Mouse (Mus musculus) liver, embryonic 15.5 days (tissue): ENCODE results near the gene Arhgef17. TPM values are rescaled to one million over a fixed set of nuclear protein-coding genes. Genes with fewer than 3 reads are reported as not detected.
A peak's percentile ranks its signal among the peaks of the same experiment; 100 is the strongest.
"Not testable (repeated sequence)": the region's sequence is repeated elsewhere in the genome, so short reads cannot be mapped to it uniquely, and the experiment has no call there.

Experiments
- ATAC-seq: fragments of 200-750 bp; cut with Nextera tagmentation; 2 replicates; pipeline ENCODE4 v1.8.0; 2017; ENCODE audit warnings: moderate number of reproducible peaks, mild to moderate bottlenecking, moderate library complexity; ENCODE audit not compliant: insufficient read depth
- H3K27ac ChIP-seq: fragments of 300-500 bp; sonication (generic); replicated peaks from 2 replicates; pipeline ENCODE4 v1.5.1; 2015; ENCODE audit warnings: mild to moderate bottlenecking, inconsistent platforms
- H3K27me3 ChIP-seq: fragments of 300-500 bp; sonication (generic); 2 replicates; pipeline ENCODE4 v1.6.1; 2015; ENCODE audit warnings: mild to moderate bottlenecking, inconsistent platforms
- H3K36me3 ChIP-seq: fragments of 300-500 bp; sonication (generic); replicated peaks from 2 replicates; pipeline ENCODE4 v1.6.1; 2015; ENCODE audit warnings: moderate library complexity, mild to moderate bottlenecking, inconsistent platforms
- H3K4me1 ChIP-seq: fragments of 300-500 bp; sonication (generic); replicated peaks from 2 replicates; pipeline ENCODE4 v1.6.1; 2015; ENCODE audit warnings: inconsistent platforms
- H3K4me2 ChIP-seq: fragments of 300-500 bp; sonication (generic); 2 replicates; pipeline ENCODE4 v1.6.1; 2015; ENCODE audit warnings: moderate library complexity, mild to moderate bottlenecking, inconsistent platforms
- H3K4me3 ChIP-seq: fragments of 300-500 bp; sonication (generic); replicated peaks from 2 replicates; pipeline ENCODE4 v1.5.1; 2015; ENCODE audit warnings: mild to moderate bottlenecking, inconsistent platforms
- H3K9ac ChIP-seq: fragments of 300-500 bp; sonication (generic); 2 replicates; pipeline ENCODE4 v1.6.1; 2015; ENCODE audit warnings: moderate library complexity, mild to moderate bottlenecking, inconsistent platforms
- H3K9me3 ChIP-seq: fragments of 300-500 bp; sonication (generic); replicated peaks from 2 replicates; pipeline ENCODE4 v1.6.1; 2016; ENCODE audit warnings: inconsistent platforms
- WGBS: fragments of 180-500 bp; shearing (Covaris S2); methylation state at CpG from one replicate; pipeline ENCODE4 v1.1.7; 2015; ENCODE audit warnings: mixed read lengths; ENCODE audit not compliant: insufficient replicate concordance; 5-methylcytosine and 5-hydroxymethylcytosine counted together
- polyA plus RNA-seq: library from polyadenylated mRNA; unstranded; fragments of >200 nt; fragmentation: Nextera tagmentation; extraction: Ambion mirVana; gene quantifications from 2 replicates; pipeline ENCODE4 v1.2.1, GENCODE M21; 2015

The Arhgef17 gene
- polyA plus RNA-seq, 1 experiment from 2014 or later = 0.76 TPM

GRCm38 (mm10) chr7:100855795-100856573, 75.9 kb downstream of the Arhgef17 start:
- H3K4me2 ChIP-seq = peak overlapping the region; percentile 41
- WGBS = 20% methylated on average over 5 of the region's 5 CpGs
- no peaks in the 10 kb centered on the region for H3K9me3 ChIP-seq
- H3K4me1 ChIP-seq = peaks cover 99% of the 10 kb centered on the region
- peaks cover 80% of the 10 kb centered on the region for H3K36me3 ChIP-seq
- ATAC-seq = peak; percentile 17; the same call in 1 of the 2 replicates
- H3K27ac ChIP-seq = peak overlapping the region; percentile 77
- no peaks in the 10 kb centered on the region for H3K27me3 ChIP-seq
- peak overlapping the region; percentile 17 for H3K4me3 ChIP-seq
- H3K9ac ChIP-seq = no peak overlapping the region

DNA sequence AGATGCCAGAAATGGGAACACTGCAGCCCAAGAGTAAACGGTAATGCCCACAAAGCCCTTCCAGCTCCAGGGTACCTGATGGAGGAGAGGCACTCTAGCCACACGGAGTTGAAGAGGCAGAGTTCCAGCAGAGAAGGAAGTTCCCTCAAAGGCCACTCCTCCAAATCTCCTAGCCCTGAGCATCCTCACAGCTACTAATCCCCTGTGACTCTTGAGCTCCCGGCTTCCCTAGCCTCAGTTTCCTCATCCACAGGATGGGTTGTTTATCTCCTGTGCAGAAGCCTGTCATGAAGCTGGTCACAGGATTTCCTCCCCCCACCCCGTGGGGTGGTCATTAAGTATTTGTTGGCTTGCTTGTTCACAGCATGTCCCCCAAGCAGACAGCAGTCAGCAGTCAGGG, 76.6 kb downstream of the Arhgef17 start:
- Histone ChIP-seq H3K9ac (no peak overlapping the region), H3K4me2 (peak overlapping the region; percentile 41), H3K9me3 (no peaks in the 10 kb centered on the region), H3K36me3 (peaks cover 82% of the 10 kb centered on the region), H3K4me1 (peaks cover 93% of the 10 kb centered on the region), H3K27ac (peak overlapping the region; percentile 77), H3K27me3 (no peaks in the 10 kb centered on the region), H3K4me3 (peak overlapping the region; percentile 17)
- WGBS = 19% methylated on average over 4 of the region's 4 CpGs
- no peak for ATAC-seq

GRCm38 (mm10) chr7:100854861-100855260, 77.0 kb downstream of the Arhgef17 start:
- Histone ChIP-seq H3K4me1 (peaks cover 91% of the 10 kb centered on the region), H3K36me3 (peaks cover 82% of the 10 kb centered on the region), H3K4me2 (peak overlapping the region; percentile 41), H3K27ac (peak overlapping the region; percentile 77), H3K9ac (peak overlapping the region; percentile 26; the same call in 1 of the 2 replicates), H3K4me3 (peak overlapping the region; percentile 17), H3K27me3 (no peaks in the 10 kb centered on the region), H3K9me3 (no peaks in the 10 kb centered on the region)
- 48% methylated on average over 5 of the region's 5 CpGs for WGBS
- no peak for ATAC-seq

GRCm38 (mm10) chr7:100854137-100854814, 77.6 kb downstream of the Arhgef17 start:
- ATAC-seq = no peak
- Histone ChIP-seq H3K36me3 (peaks cover 82% of the 10 kb centered on the region), H3K4me3 (peak overlapping the region; percentile 17), H3K27me3 (no peaks in the 10 kb centered on the region), H3K9ac (peak overlapping the region; percentile 26; the same call in 1 of the 2 replicates), H3K4me1 (peaks cover 90% of the 10 kb centered on the region), H3K4me2 (peak overlapping the region; percentile 41), H3K27ac (peak overlapping the region; percentile 77), H3K9me3 (no peaks in the 10 kb centered on the region)
- 35% methylated on average over 6 of the region's 6 CpGs for WGBS

DNA sequence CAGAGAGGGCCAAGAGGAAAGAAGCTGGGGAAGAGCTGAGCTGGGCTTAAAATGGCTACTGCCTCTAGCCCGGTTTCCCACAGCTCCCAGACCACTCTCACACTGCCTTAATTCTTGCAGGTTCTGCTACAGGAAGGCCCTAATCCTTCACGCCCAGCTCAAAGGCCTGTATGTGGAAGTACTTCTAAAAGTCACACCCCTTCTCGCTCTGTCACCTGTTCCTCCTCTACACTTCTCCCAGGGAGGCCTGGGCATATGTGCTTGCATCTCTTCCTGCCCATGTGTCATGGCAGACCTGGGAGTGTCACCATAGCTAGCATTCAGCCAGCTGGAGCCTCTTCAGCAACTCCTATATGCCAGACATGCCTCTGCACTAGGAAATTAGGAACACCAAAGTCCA, 78.5 kb downstream of the Arhgef17 start:
- H3K4me1 ChIP-seq = peaks cover 87% of the 10 kb centered on the region
- H3K4me2 ChIP-seq = peak overlapping the region; percentile 41
- no peak for ATAC-seq
- H3K9ac ChIP-seq = no peak overlapping the region
- no peaks in the 10 kb centered on the region for H3K9me3 ChIP-seq
- no peaks in the 10 kb centered on the region for H3K27me3 ChIP-seq
- peak overlapping the region; percentile 77 for H3K27ac ChIP-seq
- H3K36me3 ChIP-seq = peaks cover 82% of the 10 kb centered on the region
- no peak overlapping the region for H3K4me3 ChIP-seq
- WGBS = 56% methylated on average over 3 of the region's 3 CpGs

DNA sequence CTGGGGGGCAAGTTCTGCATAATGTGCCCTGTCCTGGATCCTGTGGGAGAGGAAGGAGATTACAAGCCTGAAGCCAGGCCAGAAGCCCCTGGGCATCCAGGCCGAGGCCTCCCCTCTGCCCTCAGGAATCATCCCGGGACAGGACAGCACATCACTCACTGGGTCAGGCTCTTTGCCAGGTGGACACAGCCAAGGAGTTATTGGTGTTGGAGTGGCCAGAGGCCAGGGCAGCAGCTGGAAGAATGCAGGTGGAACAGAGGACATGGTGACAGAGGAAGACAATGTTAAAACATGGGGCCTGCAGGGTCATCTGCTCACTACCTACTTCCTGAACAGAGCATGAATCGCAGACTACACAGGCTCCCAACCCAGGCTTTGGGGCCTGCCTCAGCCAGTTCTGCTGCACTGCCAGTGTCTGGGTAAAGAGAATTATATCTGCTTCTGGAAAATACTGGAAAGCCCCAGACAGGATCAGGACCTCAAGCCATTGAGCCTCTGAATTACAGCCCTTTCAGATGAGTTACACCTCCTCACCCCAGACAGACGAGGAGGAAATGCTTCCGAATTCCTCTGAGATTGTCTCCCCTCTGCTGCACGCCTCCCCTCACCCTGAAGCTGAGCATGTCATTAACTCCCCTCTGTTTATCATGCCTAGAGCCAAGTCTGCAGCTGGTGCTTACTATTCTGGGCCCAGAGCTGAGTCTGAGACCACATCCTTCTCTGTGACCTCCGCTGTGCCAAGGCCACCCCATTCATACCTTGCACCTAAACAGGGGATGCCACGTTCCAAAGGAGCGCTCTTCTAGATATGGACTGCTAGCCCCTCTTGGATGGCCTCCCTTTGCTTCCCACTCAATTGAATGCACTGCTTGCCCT, 80.2 kb downstream of the Arhgef17 start:
- Histone ChIP-seq H3K27me3 (no peaks in the 10 kb centered on the region), H3K9me3 (no peaks in the 10 kb centered on the region), H3K4me1 (peaks cover 86% of the 10 kb centered on the region), H3K9ac (no peak overlapping the region), H3K4me2 (no peak overlapping the region), H3K36me3 (peaks cover 82% of the 10 kb centered on the region), H3K4me3 (no peak overlapping the region), H3K27ac (peak overlapping the region; percentile 7)
- WGBS = 79% methylated on average over 9 of the region's 9 CpGs
- no peak for ATAC-seq

DNA sequence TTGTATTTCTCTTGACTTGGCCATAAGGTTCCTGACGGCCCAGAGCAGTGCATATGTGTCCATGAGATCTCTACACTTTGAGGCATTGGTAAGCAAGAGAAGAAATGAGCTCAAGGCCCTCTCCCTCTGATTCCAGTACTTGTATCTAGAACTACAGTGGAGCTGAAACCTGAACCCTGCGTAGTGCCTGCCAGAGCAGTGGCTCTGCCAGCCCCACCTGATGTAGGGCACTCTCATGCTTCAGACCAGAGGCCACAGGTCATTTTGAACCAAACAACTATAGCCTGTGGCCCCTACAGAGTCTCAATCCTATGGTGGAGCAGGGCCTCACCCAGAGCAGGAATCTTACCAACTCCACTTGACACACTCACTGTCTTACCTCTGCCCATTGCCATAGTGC, 82.4 kb downstream of the Arhgef17 start:
- Histone ChIP-seq H3K4me1 (peaks cover 86% of the 10 kb centered on the region), H3K27me3 (no peaks in the 10 kb centered on the region), H3K9ac (no peak overlapping the region), H3K4me2 (no peak overlapping the region), H3K9me3 (no peaks in the 10 kb centered on the region), H3K27ac (0 out of 2 replicates have a peak overlapping the region, but pooled peaks have one; percentile 99), H3K36me3 (peaks cover 84% of the 10 kb centered on the region), H3K4me3 (no peak overlapping the region)
- no peak for ATAC-seq
- 90% methylated on average over 2 of the region's 2 CpGs for WGBS

DNA sequence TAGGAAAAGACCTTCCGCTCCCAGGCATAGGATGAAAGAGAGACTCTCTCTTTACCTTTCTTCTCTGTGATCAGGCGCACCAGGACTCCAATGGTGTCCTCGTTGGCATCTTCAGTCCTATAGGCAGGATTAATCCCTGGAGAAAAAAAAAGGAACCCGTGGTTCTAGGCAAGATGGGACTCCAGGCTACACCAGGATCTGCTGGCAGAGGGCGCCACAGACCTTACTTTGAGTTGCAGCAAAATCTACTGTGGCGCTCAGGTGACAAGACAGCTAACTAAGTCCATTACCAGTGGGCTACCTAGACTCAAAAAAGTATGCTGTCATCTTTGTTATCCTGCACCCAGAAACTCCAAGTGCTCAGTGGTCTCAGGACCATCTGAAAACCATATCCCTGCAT, 83.2 kb downstream of the Arhgef17 start:
- Histone ChIP-seq H3K9ac (no peak overlapping the region), H3K4me2 (no peak overlapping the region), H3K36me3 (peaks cover 79% of the 10 kb centered on the region), H3K27ac (peak overlapping the region; percentile 99; the same call in 1 of the 2 replicates), H3K9me3 (no peaks in the 10 kb centered on the region), H3K4me1 (peaks cover 86% of the 10 kb centered on the region), H3K27me3 (no peaks in the 10 kb centered on the region), H3K4me3 (no peak overlapping the region)
- WGBS = 46% methylated on average over 6 of the region's 6 CpGs
- no peak for ATAC-seq

GRCm38 (mm10) chr7:100847131-100847530, 84.8 kb downstream of the Arhgef17 start:
- ATAC-seq = no peak
- Histone ChIP-seq H3K4me1 (peaks cover 81% of the 10 kb centered on the region), H3K9me3 (no peaks in the 10 kb centered on the region), H3K4me2 (no peak overlapping the region), H3K4me3 (no peak overlapping the region), H3K27ac (peak overlapping the region; percentile 99), H3K36me3 (peaks cover 77% of the 10 kb centered on the region), H3K27me3 (no peaks in the 10 kb centered on the region), H3K9ac (no peak overlapping the region)
- 93% methylated on average over 6 of the region's 6 CpGs for WGBS

- WGBS = 70% methylated on average over 7 of the region's 7 CpGs
- peak overlapping the region; percentile 20; the same call in 1 of the 2 replicates for H3K4me2 ChIP-seq
- peaks cover 77% of the 10 kb centered on the region for H3K4me1 ChIP-seq
- peak overlapping the region; percentile 99 for H3K27ac ChIP-seq
- not testable (repeated sequence) for H3K27me3 ChIP-seq, H3K9ac ChIP-seq, ATAC-seq, H3K4me3 ChIP-seq, H3K9me3 ChIP-seq
- H3K36me3 ChIP-seq = peaks cover 72% of the 10 kb centered on the region
Observed at GRCm38 (mm10) chr7:100846033-100846432, 85.9 kb downstream of the Arhgef17 start.
